Mouse (Mus musculus) lung, postnatal 0 days (tissue): Measurements from ENCODE around the gene Arl5b.

Experiments
- CTCF ChIP-seq: IDR thresholded peaks from 2 replicates; pipeline ENCODE4 v1.5.1; 2016; ENCODE audit warnings: antibody characterized with exemption, mild to moderate bottlenecking
- EP300 ChIP-seq: IDR thresholded peaks from 2 replicates; pipeline ENCODE4 v1.6.1; 2016; ENCODE audit warnings: antibody characterized with exemption, mild to moderate bottlenecking, control low read depth

DNA sequence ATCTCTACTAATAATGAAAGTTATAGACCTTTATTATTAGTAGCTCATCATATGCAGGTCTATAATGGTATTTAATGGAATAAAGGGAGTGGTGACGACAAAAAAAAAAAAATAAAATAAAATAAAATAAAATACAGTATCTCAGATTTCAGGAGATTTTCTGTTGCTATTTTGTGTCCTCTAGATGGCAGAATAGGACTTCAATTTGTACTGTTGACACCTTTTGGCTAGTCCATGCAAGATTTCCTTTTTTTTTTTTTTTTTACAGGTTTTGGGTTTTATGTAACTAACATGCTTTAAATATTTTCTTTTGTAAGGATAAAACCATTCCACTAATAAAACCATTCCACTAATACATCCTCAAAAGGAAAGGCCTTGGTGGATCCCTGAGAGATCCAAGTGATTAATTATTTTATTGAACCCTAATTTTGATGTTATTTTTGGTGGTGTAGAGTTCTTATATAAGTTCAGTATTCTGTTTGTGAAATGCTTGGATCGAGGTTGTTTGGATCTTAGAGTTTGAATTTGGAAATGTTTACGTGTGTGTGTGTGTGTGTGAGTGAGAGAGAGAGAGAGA, 47.4 kb downstream of the Arl5b start:
- TF ChIP-seq CTCF, result peak; percentile 53
- no peak for TF ChIP-seq EP300
